Mouse (Mus musculus) layer of hippocampus, adult 6 months (tissue): ENCODE results near the gene Psmc2. TPM values are rescaled to one million over a fixed set of nuclear protein-coding genes. Genes with fewer than 3 reads are reported as not detected.

Experiments
- long read RNA-seq, 2 experiments: library from polyadenylated mRNA; unstranded; transcript quantifications; one replicate each; pipeline ENCODE4 v2.0.0; 2019 to 2020
- polyA plus RNA-seq: library from polyadenylated mRNA; unstranded; fragments of <200 nt; fragmentation: Nextera tagmentation; gene quantifications from 2 replicates; pipeline ENCODE4 v1.2.3, GENCODE M21; 2021

Gene Psmc2
- 134 and 139 TPM in 2 replicates for polyA plus RNA-seq
- long read RNA-seq, experiment 1, partial matches to known transcripts: 292 of 295 reads
- long read RNA-seq, experiment 1, other reads (novel, unspliced or antisense): 3 of 295 reads
- long read RNA-seq, experiment 2, partial matches to known transcripts: 632 of 648 reads
- long read RNA-seq, experiment 2, other reads (novel, unspliced or antisense): 16 of 648 reads

DNA sequence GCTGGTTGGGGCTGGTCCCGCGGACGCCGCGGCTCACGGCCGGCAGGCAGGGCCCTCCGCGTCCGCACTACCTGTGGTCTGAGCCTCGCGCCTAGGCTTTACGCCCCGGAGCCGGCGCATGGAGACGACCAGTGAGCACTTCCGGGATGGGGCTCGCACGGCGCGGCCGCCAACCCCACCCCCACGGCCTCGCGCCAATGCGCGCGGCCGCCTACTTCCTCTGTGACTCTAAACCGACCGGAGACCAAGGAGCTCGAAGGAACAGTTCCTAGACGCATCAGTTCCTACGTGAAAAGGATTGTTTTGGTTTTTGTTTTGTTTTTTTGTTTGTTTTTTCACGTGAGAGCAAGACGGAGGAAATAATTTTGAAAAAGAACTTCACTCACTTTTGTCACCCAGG is at the start of gene Psmc2, which contains the start of gene Dnajc2:
Psmc2 (plus strand) TSS at position 231 of the 400 bp plus-strand sequence.
Dnajc2 (minus strand) TSS at position 199 of the 400 bp plus-strand sequence.

DNA sequence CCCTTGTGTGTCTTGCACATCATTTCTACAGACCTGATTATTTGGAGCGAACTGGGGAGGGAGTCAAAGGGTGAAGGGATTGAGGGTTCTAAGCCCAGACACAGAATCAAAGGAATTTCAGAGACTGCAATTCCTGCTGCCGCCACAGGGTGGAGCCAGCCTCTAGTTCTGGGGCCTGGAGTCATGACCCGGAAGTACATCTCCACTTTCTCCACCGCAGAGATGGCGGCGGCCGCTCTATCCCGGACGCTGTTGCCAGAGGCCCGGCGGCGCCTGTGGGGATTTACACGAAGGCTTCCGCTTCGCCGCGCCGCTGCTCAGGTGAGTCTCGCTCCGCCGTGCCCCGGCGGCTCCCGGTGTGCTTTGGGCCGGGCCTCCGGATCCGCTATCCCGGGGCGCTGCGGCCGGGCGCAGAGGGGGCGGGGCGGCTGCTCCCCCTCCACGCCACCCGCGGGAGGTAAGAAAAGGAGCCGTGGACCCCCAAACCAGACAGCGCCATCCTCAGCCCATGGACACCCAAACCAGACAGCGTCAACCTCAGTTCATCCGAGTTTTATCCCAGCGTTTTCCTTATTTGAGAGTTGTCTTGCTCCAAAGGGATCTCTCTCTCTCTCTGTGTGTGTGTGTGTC is 48.0 kb upstream of the Psmc2 start, which contains the start of gene Pmpcb:
Pmpcb (plus strand) TSS at position 186 of the 630 bp plus-strand sequence.

Other genes with a start within 250 kb of the Psmc2 start
- 0.34 and 0.44 TPM in 2 replicates for gene Lrrc17, start 241.7 kb upstream of the Psmc2 start, polyA plus RNA-seq
- gene Fbxl13, start 139.6 kb upstream of the Psmc2 start, polyA plus RNA-seq: 0.15 and 0.19 TPM in 2 replicates
- 19.5 and 20.2 TPM in 2 replicates for gene Armc10, start 139.5 kb upstream of the Psmc2 start, polyA plus RNA-seq
- gene Napepld, start 83.9 kb upstream of the Psmc2 start, polyA plus RNA-seq: 11.3 and 11.6 TPM in 2 replicates
- 73.5 and 86.6 TPM in 2 replicates for gene Pmpcb, start 48.1 kb upstream of the Psmc2 start, polyA plus RNA-seq
- gene Dnajc2, start within 50 bp of the Psmc2 start, polyA plus RNA-seq: 28.6 and 35.4 TPM in 2 replicates
- 0.31 TPM in 1 of 2 replicates, not detected in the other for gene Slc26a5, start 80.3 kb downstream of the Psmc2 start, polyA plus RNA-seq